Mouse (Mus musculus): ENCODE measurements around the gene Rsph9. TPM values are rescaled to one million over a fixed set of nuclear protein-coding genes. Genes with fewer than 3 reads are reported as not detected.

Gene Rsph9
- polyA plus RNA-seq, 1 experiment from 2014 or later = 12.6 TPM

Other genes with a start within 250 kb of the Rsph9 start
- 2.3 and 3.4 TPM in 2 replicates for gene Vegfa, start 111.8 kb downstream of the Rsph9 start, polyA plus RNA-seq (2014; fragmentation: Nextera tagmentation; extraction: Ambion mirVana)
- 125 and 128 TPM in 2 replicates for gene Mrps18a, start 33.2 kb downstream of the Rsph9 start, polyA plus RNA-seq (2014; fragmentation: Nextera tagmentation; extraction: Ambion mirVana)
- 34.3 and 36.0 TPM in 2 replicates for gene Mad2l1bp, start 9.3 kb upstream of the Rsph9 start, polyA plus RNA-seq (2014; fragmentation: Nextera tagmentation; extraction: Ambion mirVana)
- gene Gtpbp2, start 16.8 kb upstream of the Rsph9 start, polyA plus RNA-seq (2014; fragmentation: Nextera tagmentation; extraction: Ambion mirVana) = 23.8 and 27.3 TPM in 2 replicates
- 8.9 and 9.5 TPM in 2 replicates for gene Polh, start 58.4 kb upstream of the Rsph9 start, polyA plus RNA-seq (2014; fragmentation: Nextera tagmentation; extraction: Ambion mirVana)
- gene Xpo5, start 58.6 kb upstream of the Rsph9 start, polyA plus RNA-seq (2014; fragmentation: Nextera tagmentation; extraction: Ambion mirVana) = 68.4 and 73.4 TPM in 2 replicates
- gene Polr1c, start 103.8 kb upstream of the Rsph9 start, polyA plus RNA-seq (2014; fragmentation: Nextera tagmentation; extraction: Ambion mirVana) = 105 TPM in 2 replicates
- gene Yipf3, start 103.9 kb upstream of the Rsph9 start, polyA plus RNA-seq (2014; fragmentation: Nextera tagmentation; extraction: Ambion mirVana) = 79.4 and 89.9 TPM in 2 replicates
- gene Lrrc73, start 109.3 kb upstream of the Rsph9 start, polyA plus RNA-seq (2014; fragmentation: Nextera tagmentation; extraction: Ambion mirVana) = 1.7 and 2.8 TPM in 2 replicates
- 47.6 and 48.8 TPM in 2 replicates for gene Tjap1, start 138.8 kb upstream of the Rsph9 start, polyA plus RNA-seq (2014; fragmentation: Nextera tagmentation; extraction: Ambion mirVana)
- 1.1 and 1.3 TPM in 2 replicates for gene Dlk2, start 153.2 kb upstream of the Rsph9 start, polyA plus RNA-seq (2014; fragmentation: Nextera tagmentation; extraction: Ambion mirVana)
- 5.5 and 8.4 TPM in 2 replicates for gene Abcc10, start 184.1 kb upstream of the Rsph9 start, polyA plus RNA-seq (2014; fragmentation: Nextera tagmentation; extraction: Ambion mirVana)
- gene Zfp318, start 239.5 kb upstream of the Rsph9 start, polyA plus RNA-seq (2014; fragmentation: Nextera tagmentation; extraction: Ambion mirVana) = 15.0 and 15.8 TPM in 2 replicates

Data from neural tube, embryonic 11.5 days (tissue).